Mouse (Mus musculus): ENCODE results near the gene Dnajb7.

Gene Dnajb7

DNA sequence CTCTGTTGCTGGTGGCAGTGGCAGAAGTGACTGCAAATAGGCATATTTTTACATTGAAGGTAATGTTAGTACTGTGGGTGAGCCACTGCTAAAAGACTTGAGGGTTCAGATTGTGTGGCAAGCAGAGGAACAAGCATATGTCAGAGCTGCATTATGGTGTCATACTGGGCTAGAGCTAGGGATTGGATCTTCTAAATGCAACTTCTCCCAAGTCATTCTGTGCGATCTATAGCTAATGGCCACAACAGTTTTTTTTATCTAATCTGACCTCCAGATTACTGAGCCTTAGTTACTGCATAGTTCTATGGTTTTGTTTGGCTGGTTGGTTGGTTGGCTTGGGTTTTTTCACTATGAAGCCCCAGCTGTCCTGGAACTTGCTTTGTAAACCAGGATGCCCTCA is at the start of gene Dnajb7:
Dnajb7 (minus strand) TSS at position 101 of the 400 bp plus-strand sequence.
- DNase-seq (ENCODE audit: low read depth, low spot score): no peak

GRCm38 (mm10) chr15:81448463-81448862 is 40.4 kb upstream of the Dnajb7 start:
- peak; percentile 76 for DNase-seq (ENCODE audit: low read depth, low spot score)

DNA sequence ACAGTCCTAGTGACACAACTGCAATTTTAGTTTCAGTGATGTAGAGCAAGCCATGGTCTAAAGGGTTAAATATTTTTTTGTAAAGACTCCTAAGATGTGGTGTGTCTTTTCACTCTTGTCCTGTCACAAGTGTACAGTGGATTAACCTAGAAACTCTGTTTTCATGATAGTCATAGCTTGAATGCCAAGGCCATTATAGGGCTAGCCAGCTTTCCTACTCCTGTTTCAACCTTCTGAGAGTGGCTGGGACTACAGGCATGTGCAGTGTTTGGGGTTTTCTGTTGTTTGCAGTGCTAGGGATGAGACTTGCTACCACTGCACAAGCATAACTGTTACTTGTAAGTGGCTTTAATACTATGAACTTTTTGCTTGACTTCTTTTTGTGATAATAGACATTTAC is 31.1 kb upstream of the Dnajb7 start:
- DNase-seq (ENCODE audit: low read depth, low spot score): no peak

DNA sequence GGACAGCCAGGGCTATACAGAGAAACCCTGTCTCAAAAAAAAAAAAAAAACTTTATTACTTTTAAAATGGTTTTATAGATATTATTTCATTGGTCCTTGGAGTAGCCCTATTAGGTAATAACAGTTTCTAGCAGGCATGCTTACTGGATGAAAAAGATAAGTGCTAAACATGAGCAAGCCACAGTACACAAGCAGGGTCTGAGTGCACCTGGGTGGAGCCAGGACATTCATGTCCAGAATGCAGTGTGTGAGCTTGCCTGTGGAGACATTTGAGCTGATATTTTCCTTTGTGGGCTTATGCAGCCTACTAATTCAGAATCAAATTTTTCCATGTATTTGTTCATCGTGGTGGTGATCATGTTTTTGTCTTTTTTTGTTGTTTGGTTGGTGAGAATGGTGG is 30.2 kb upstream of the Dnajb7 start:
- no peak for DNase-seq (ENCODE audit: low read depth, low spot score)

GRCm38 (mm10) chr15:81431195-81431594 is 23.1 kb upstream of the Dnajb7 start:
- no peak for DNase-seq (ENCODE audit: low read depth, low spot score)

GRCm38 (mm10) chr15:81427947-81428346 is 19.8 kb upstream of the Dnajb7 start:
- no peak for DNase-seq (ENCODE audit: low read depth, low spot score)

GRCm38 (mm10) chr15:81425311-81425710 is 17.2 kb upstream of the Dnajb7 start:
- DNase-seq (ENCODE audit: low read depth, low spot score): no peak

- DNase-seq (ENCODE audit: low read depth, low spot score): no peak
Measured at GRCm38 (mm10) chr15:81422156-81422681, 14.1 kb upstream of the Dnajb7 start.

GRCm38 (mm10) chr15:81421454-81421853 is 13.4 kb upstream of the Dnajb7 start:
- no peak for DNase-seq (ENCODE audit: low read depth, low spot score)

- no peak for DNase-seq (ENCODE audit: low read depth, low spot score)
Measured at GRCm38 (mm10) chr15:81418065-81418464, 10.0 kb upstream of the Dnajb7 start.

DNA sequence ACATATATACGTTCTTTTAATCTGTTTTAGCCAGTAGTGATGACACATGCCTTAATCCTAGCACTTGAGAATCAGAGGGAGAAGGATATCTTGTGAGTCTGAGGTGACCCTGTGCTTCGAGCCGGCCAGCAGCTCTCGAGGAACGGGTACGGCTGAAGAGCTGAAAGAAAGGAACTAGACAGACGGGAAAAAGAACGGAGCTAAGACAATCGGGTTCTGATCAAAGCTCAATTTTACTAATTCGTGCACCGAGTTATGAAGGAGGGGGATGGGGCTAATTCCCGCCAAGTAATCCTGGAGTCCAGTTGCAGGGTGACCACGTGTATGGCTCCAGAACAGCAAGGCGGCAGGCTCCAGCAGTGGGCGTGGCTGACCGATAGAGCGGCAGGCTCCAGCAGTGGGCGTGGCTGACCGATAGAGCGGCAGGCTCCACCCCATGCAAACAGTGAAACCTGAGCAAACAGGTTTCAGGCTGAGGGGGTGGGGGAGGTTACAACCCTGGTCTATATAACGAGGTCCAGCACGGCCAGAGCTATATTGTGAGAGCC is 8.7 kb upstream of the Dnajb7 start:
- DNase-seq (ENCODE audit: low read depth, low spot score): peak; percentile 26

GRCm38 (mm10) chr15:81405008-81405407 is 3.1 kb downstream of the Dnajb7 start:
- no peak for DNase-seq (ENCODE audit: low read depth, low spot score)

DNA sequence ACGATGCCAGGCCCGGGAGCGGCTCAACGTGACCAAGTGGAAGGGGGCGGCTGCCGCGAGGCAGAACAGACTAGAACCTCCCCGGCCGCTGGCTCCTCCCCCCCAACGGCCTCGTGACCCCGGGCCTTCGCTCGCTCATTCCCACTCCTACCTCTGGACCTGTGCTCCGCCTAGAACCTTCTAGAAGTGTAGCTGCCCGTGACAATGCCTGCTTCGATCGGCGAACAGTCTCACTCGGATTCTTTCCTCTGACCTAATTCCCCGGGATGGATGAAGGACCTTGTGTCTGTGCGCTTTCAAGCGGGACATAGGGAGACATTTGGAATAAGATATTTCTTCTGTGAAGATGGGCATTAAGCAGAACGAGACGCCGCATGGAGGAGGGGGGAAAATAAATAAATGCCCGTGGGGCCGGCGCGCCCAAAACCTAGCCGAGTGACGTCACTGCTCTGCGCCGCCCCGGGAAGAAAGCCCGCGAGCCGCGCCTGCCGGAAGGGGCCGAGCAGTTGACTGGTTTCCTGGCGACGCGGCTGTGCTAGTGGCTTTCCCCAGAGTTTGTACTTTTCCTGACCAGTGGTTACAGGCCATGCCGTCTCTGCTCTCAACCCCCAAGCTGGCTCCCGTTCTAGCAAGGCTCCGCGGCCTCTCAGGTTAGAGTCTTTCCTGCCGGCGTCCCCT is 8.3 kb downstream of the Dnajb7 start, which contains the start of the genes St13 and Xpnpep3:
St13 (minus strand) TSS at position 440 of the 678 bp plus-strand sequence.
Xpnpep3 (plus strand) TSS at position 501 of the 678 bp plus-strand sequence.
- DNase-seq (ENCODE audit: low read depth, low spot score): peak; percentile 95

- no peak for DNase-seq (ENCODE audit: low read depth, low spot score)
Measured at GRCm38 (mm10) chr15:81399297-81399637, 8.8 kb downstream of the Dnajb7 start.

DNA sequence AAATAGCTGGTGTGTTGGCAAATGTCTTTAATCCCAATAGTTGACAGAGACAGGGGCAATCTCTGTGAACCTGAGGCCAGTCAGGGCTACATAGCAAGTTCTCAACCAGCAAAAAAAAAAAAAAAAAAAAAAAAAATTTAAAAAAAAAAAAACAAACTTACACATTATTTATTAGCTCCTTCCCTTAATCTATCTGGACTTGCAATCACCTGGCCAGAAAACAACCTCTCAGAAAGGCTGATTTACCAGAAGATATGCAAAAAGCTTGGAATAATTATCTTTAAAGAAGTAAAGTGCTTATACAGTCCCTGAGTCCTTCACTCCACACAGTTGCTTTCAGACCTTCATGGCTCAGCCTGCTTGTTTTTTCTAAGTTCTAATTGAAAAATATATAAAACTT is 9.9 kb downstream of the Dnajb7 start:
- DNase-seq (ENCODE audit: low read depth, low spot score): no peak

DNA sequence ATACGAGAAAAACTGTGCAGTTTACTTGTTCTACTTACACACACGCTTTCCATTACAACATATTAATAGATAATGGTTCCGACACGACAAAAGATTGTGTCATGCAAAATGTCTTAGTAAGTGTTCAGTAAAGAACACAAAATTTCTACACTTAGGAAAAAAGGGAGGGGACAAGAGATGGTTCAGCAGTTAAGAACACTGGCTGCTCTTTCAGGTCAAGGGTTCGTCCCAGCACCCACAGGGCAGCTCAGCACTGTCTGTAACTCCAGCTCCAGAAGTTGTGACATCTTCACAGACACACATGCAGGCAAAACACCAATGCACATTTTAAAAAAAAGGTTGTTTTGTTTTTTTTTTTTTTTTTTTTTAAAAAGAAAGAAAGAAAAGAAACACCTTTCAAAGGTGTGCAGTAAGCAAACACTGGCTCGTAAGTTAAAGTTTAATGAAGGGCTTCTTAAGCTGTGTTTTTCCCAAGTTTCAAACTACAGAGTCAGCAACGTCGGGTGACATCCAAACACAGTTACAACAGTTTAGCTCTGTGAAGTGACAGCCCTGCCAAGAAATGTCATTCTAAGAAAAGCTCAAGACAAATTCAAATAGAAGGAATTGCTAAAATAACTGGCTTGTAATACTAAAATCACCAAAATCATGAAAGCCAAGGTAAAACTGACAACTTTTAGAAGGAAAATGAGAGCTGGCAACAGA is 13.7 kb downstream of the Dnajb7 start:
- no peak for DNase-seq (ENCODE audit: low read depth, low spot score)

DNA sequence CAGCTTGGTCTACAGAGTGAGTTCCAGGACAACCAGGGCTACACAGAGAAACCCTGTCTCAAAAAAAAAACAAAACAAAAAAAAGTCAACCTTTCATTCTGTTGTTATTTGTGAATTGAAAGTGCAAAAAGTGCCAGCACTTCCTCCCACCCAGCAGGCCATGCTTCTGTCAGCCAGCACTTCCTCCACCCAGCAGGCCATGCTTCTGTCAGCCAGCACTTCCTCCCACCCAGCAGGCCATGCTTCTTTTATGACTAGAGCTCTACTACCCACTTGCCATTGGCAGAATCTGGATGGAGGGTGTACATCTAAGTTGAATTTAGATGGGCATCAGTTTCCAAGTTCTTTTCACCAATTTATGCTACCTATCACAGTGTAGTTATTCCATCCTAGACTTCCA is 15.1 kb downstream of the Dnajb7 start:
- no peak for DNase-seq (ENCODE audit: low read depth, low spot score)

- no peak for DNase-seq (ENCODE audit: low read depth, low spot score)
Measured at GRCm38 (mm10) chr15:81386327-81386726, 21.8 kb downstream of the Dnajb7 start.

GRCm38 (mm10) chr15:81378845-81379244 is 29.3 kb downstream of the Dnajb7 start:
- no peak for DNase-seq (ENCODE audit: low read depth, low spot score)

DNA sequence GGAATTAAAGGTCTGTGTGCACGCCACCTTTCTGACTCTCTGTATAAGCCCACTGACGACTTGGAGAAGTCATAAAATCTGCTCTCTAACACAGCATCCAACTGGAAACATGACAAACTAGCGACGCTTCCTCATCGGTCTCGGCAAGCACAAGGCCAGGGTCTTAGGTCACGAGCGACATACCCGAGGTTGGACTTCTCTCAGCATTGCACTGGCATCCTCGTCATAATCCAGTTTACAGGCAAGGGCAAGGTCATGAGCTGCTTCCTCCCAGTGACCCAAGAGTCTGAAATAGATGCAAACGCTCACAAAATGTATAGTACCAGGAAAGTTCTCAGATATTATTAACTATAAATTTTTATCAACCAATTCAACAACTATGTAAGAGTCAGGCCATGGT is 33.5 kb downstream of the Dnajb7 start:
- DNase-seq (ENCODE audit: low read depth, low spot score): no peak

- DNase-seq (ENCODE audit: low read depth, low spot score): peak; percentile 4
Measured at GRCm38 (mm10) chr15:81370356-81370755, 37.7 kb downstream of the Dnajb7 start.

DNA sequence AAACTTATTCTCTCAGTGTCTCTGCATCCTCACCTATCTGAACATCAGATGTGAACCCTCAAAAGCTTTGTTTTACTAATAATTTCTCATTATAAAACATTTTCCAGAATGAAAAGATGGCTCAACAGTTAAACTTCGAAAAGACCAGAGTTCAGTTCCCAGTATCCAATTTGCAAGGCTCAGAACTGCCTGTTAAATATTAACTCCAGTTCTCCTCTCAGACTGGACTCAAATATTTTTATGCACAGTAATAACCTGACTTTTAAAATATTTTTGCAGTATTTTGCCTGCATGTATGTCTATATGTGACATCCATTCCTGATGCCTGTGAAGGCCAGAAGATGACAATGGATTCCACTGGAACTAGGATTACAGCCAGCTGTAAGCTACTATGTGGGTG is 39.5 kb downstream of the Dnajb7 start:
- DNase-seq (ENCODE audit: low read depth, low spot score): no peak

- DNase-seq (ENCODE audit: low read depth, low spot score): no peak
Measured at GRCm38 (mm10) chr15:81366241-81366640, 41.9 kb downstream of the Dnajb7 start.

All from retina, adult 2 months (tissue).